Mouse (Mus musculus) lung, adult 2 months (tissue): ENCODE measurements around the gene Alg1.

Experiments
- CTCF ChIP-seq: fragments of 200-500 bp; IDR thresholded peaks from 2 replicates; pipeline ENCODE4 v1.5.1; 2011; ENCODE audit warnings: mild to moderate bottlenecking, low read length, control low read depth; ENCODE audit not compliant: insufficient read depth
- POLR2A ChIP-seq: fragments of 200-500 bp; IDR thresholded peaks from 2 replicates; pipeline ENCODE4 v1.6.1; 2011; ENCODE audit warnings: low read depth, mild to moderate bottlenecking, control low read depth, low read length, borderline replicate concordance; ENCODE audit errors: extremely low read depth

GRCm38 (mm10) chr16:5242882-5243281 lies 9.5 kb downstream of the Alg1 start:
- TF ChIP-seq CTCF (no peak), POLR2A (no peak)
